Mouse (Mus musculus): Measurements from ENCODE around the gene Retreg1. TPM values are rescaled to one million over a fixed set of nuclear protein-coding genes. Genes with fewer than 3 reads are reported as not detected.

Gene Retreg1
- total and polyA plus RNA-seq, 2 experiments from 2014 or later, result 19.1 to 38.1 TPM

DNA sequence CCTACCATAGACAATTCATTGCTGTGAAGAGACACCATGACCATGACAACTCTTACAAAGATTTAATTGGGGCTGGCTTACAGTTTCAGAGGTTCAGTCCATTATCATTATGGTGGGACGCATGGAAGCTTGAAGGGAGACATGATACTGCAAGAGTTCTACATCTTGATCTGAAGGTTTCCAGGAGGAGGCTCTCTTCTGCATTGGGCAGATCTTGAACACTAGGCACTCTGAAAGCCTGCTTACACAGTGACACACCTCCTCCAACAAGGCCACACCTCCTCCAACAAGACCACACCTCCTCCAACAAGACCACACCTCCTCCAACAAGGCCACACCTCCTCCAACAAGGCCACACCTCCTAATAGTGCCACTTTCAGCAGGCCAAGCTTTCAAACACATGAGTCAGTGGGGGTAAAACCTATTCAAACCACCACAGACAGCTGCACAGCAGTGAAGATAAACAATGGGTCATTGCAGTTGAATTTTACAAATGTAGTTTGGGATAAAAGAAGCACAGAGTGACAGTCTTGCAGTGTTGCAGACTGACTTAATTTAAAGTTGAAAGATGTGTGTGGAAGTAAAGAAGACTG is 4.7 kb downstream of the Retreg1 start:
- no peaks in the 10 kb centered on the region for H3K9me3 ChIP-seq (ENCODE audit: low read length)
- H3K4me2 ChIP-seq (ENCODE audit: low read depth), result no peak overlapping the region
- no peak overlapping the region for H3K27ac ChIP-seq (ENCODE audit: low read depth, low read length)
- H3K4me3 ChIP-seq (ENCODE audit: low read depth, low read length), result no peak overlapping the region
- WGBS, result 89% methylated on average over 1 of the region's 1 CpGs
- no peaks in the 10 kb centered on the region; the same call in 1 of the 2 replicates for H3K4me1 ChIP-seq (ENCODE audit: insufficient read depth)
- TF ChIP-seq CTCF (IDR thresholded peaks at IDR 0.05; ENCODE audit: low read depth), result no peak
- no peak for ATAC-seq
- DNase-seq, result no peak
- no peaks in the 10 kb centered on the region for H3K27me3 ChIP-seq (ENCODE audit: insufficient read depth, low read length)
- no peak overlapping the region for H3K9ac ChIP-seq
- no peaks in the 10 kb centered on the region for H3K36me3 ChIP-seq (ENCODE audit: insufficient read depth)

DNA sequence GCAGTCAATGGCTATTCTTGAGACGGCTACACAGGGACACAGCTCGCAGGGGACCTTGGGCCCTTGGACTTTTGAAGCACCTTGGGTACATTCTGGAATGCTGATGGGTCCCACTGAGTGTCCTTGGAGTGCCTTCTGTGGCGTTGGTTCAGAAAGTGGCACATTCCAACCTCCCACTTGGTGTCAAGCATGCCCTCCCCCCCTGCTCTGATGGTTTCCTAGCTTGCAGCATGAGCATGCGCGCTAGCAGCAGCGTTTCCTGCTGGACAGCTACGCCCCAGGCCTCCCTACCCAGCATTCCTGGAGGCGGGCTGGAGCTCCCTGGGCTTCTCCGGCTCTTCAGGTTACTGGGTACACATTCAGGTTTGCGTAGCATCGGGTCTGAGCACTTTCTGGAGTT is 7.6 kb downstream of the Retreg1 start:
- Histone ChIP-seq H3K9ac (no peak overlapping the region), H3K36me3 (ENCODE audit: insufficient read depth) (no peaks in the 10 kb centered on the region), H3K4me3 (ENCODE audit: low read depth, low read length) (no peak overlapping the region), H3K4me2 (ENCODE audit: low read depth) (no peak overlapping the region), H3K27ac (ENCODE audit: low read depth, low read length) (no peak overlapping the region), H3K4me1 (ENCODE audit: insufficient read depth) (no peaks in the 10 kb centered on the region), H3K9me3 (ENCODE audit: low read length) (no peaks in the 10 kb centered on the region), H3K27me3 (ENCODE audit: insufficient read depth, low read length) (no peaks in the 10 kb centered on the region)
- WGBS, result 75% methylated on average over 11 of the region's 11 CpGs
- ATAC-seq (no peak), DNase-seq (no peak)
- no peak for TF ChIP-seq CTCF (IDR thresholded peaks at IDR 0.05; ENCODE audit: low read depth)

DNA sequence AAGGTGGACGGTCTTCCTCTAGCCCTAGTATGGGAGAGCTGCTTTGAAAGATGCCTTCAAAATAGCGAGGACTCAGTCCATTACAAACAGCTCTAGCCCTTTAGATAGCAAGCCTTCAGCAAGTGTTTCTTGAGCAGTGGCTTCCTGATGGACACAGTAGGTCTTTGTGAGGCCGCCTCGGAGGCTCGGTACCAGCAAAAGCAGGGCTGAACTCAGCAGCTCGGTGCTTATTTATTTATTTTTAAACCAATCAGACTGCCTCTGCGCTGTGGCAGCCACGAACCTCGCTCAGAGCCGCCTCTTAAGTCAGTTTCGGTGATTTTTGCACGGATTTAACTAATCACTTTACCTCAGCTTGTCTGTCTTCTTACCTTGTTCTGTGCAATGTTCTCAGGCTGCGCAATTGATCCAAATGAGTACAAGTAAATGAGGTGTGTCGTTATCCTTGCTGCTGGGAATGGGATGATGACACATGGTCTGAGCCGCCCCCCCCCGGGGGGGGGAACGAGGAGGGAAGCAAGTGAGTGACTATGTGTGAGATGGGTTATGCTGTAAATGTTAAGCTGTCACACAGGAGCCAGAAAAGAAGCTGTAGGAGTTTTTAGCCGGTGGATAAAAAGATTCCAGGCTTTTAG is 11.4 kb downstream of the Retreg1 start:
- no peak for TF ChIP-seq CTCF (IDR thresholded peaks at IDR 0.05; ENCODE audit: low read depth)
- no peaks in the 10 kb centered on the region for H3K27me3 ChIP-seq (ENCODE audit: insufficient read depth, low read length)
- no peaks in the 10 kb centered on the region for H3K36me3 ChIP-seq (ENCODE audit: insufficient read depth)
- 58% methylated on average over 18 of the region's 18 CpGs for WGBS
- no peak overlapping the region for H3K4me3 ChIP-seq (ENCODE audit: low read depth, low read length)
- no peak overlapping the region for H3K27ac ChIP-seq (ENCODE audit: low read depth, low read length)
- DNase-seq, result no peak
- no peaks in the 10 kb centered on the region for H3K4me1 ChIP-seq (ENCODE audit: insufficient read depth)
- ATAC-seq, result peak; percentile 25; the same call in 1 of the 2 replicates
- no peak overlapping the region for H3K9ac ChIP-seq
- no peak overlapping the region for H3K4me2 ChIP-seq (ENCODE audit: low read depth)
- no peaks in the 10 kb centered on the region for H3K9me3 ChIP-seq (ENCODE audit: low read length)

DNA sequence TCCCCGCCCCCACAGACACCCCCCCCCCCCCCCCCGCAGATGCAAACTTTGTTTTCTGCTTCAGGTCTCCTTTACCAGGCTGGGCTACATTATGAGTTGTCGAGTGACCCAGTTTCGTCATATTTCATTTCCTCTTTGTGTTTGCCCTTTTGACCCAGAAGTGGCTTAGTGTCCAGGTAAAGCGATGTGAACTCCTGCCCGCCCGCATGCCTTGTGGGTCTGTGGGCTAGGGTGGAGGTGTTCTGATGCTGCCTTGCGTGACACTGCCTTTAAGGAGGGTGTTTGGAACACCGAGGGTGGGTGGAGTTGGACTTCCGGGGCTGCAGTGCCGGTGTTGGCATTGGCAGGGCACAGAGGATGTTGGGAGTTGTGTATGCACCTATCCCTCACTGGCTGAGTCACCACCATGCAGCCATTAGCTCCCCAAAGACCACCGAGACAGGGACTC is 15.7 kb downstream of the Retreg1 start:
- 77% methylated on average over 12 of the region's 12 CpGs for WGBS
- no peak for TF ChIP-seq CTCF (IDR thresholded peaks at IDR 0.05; ENCODE audit: low read depth)
- no peaks in the 10 kb centered on the region for H3K36me3 ChIP-seq (ENCODE audit: insufficient read depth)
- no peak overlapping the region for H3K4me2 ChIP-seq (ENCODE audit: low read depth)
- no peaks in the 10 kb centered on the region for H3K27me3 ChIP-seq (ENCODE audit: insufficient read depth, low read length)
- DNase-seq (no peak), ATAC-seq (no peak)
- H3K9ac ChIP-seq, result no peak overlapping the region
- H3K4me1 ChIP-seq (ENCODE audit: insufficient read depth), result no peaks in the 10 kb centered on the region
- no peaks in the 10 kb centered on the region for H3K9me3 ChIP-seq (ENCODE audit: low read length)
- H3K4me3 ChIP-seq (ENCODE audit: low read depth, low read length), result no peak overlapping the region
- no peak overlapping the region for H3K27ac ChIP-seq (ENCODE audit: low read depth, low read length)

DNA sequence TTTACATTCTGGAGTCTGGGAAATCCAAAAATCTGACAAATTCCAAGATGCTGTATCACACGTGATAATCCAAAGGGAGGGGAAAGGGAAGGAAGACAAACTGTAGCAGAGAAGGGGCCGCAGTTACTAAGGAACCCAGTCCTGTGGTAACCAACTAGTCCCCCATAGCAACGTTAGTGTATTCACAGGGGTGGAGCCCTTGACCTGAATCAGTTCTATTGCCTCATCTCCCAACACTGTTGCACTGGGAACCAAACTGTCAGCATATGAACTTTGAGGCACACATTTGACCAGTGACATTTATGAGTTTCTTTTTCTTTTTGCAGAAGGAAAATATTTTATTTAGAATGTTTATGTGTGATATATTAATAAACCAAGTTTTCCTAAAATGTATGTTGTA is 16.5 kb downstream of the Retreg1 start:
- Histone ChIP-seq H3K4me1 (ENCODE audit: insufficient read depth) (no peaks in the 10 kb centered on the region), H3K36me3 (ENCODE audit: insufficient read depth) (no peaks in the 10 kb centered on the region), H3K9me3 (ENCODE audit: low read length) (no peaks in the 10 kb centered on the region), H3K27ac (ENCODE audit: low read depth, low read length) (no peak overlapping the region), H3K4me3 (ENCODE audit: low read depth, low read length) (no peak overlapping the region), H3K9ac (no peak overlapping the region), H3K27me3 (ENCODE audit: insufficient read depth, low read length) (no peaks in the 10 kb centered on the region), H3K4me2 (ENCODE audit: low read depth) (no peak overlapping the region)
- WGBS, result 60% methylated on average over 3 of the region's 3 CpGs
- no peak for DNase-seq
- ATAC-seq, result no peak
- TF ChIP-seq CTCF (IDR thresholded peaks at IDR 0.05; ENCODE audit: low read depth), result no peak

DNA sequence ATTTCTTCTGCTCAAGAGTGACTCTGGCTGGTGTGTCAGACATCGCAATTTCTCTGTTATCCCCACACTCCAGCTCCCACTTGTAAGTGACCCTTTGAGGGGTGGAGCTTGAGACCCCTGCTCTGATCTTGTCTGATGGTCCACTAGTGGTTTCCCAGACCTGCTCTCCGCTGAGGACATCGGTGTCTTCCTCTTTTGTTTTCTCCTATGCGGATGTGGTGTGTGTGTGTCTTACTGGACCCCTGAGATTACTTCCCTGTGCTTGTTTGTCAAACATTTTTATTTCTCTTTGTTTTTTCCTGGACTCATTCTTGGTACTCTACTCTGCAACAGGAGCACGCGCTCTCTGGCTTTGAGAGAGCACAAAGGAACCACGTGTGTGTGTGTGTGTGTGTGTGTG is 18.9 kb downstream of the Retreg1 start:
- no peak for TF ChIP-seq CTCF (IDR thresholded peaks at IDR 0.05; ENCODE audit: low read depth)
- H3K4me2 ChIP-seq (ENCODE audit: low read depth), result no peak overlapping the region
- no peaks in the 10 kb centered on the region for H3K9me3 ChIP-seq (ENCODE audit: low read length)
- no peaks in the 10 kb centered on the region for H3K36me3 ChIP-seq (ENCODE audit: insufficient read depth)
- no peaks in the 10 kb centered on the region for H3K27me3 ChIP-seq (ENCODE audit: insufficient read depth, low read length)
- no peak overlapping the region for H3K9ac ChIP-seq
- 89% methylated on average over 7 of the region's 7 CpGs for WGBS
- ATAC-seq (no peak), DNase-seq (no peak)
- no peaks in the 10 kb centered on the region for H3K4me1 ChIP-seq (ENCODE audit: insufficient read depth)
- no peak overlapping the region for H3K4me3 ChIP-seq (ENCODE audit: low read depth, low read length)
- no peak overlapping the region for H3K27ac ChIP-seq (ENCODE audit: low read depth, low read length)

DNA sequence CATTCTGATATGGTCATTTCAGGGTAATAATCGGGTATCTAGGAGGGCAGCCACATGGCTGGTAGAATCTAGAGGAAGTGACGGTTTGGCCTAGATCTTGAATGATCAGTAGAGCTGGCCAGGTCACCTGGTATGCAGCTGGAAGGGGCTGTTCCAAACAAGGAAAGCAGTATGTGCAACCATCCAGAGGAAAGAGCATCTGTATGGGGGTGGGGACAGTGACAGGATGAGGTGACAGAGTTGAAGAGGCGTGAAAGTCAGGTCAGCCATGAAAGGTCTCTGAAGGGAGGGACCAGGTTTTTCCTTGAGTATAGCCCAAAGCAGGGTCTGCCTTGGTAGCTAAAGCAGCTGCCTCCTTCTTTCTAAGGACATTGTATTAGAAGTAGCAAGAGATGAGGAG is 22.6 kb downstream of the Retreg1 start:
- Histone ChIP-seq H3K27me3 (ENCODE audit: insufficient read depth, low read length) (no peaks in the 10 kb centered on the region), H3K27ac (ENCODE audit: low read depth, low read length) (no peak overlapping the region), H3K4me2 (ENCODE audit: low read depth) (no peak overlapping the region), H3K36me3 (ENCODE audit: insufficient read depth) (no peaks in the 10 kb centered on the region), H3K4me3 (ENCODE audit: low read depth, low read length) (no peak overlapping the region), H3K4me1 (ENCODE audit: insufficient read depth) (no peaks in the 10 kb centered on the region), H3K9me3 (ENCODE audit: low read length) (no peaks in the 10 kb centered on the region), H3K9ac (no peak overlapping the region)
- 95% methylated on average over 3 of the region's 3 CpGs for WGBS
- DNase-seq (no peak), ATAC-seq (no peak)
- no peak for TF ChIP-seq CTCF (IDR thresholded peaks at IDR 0.05; ENCODE audit: low read depth)

Data from forebrain, postnatal 0 days (tissue).